Mouse (Mus musculus) CH12.LX (cell line): Measurements from ENCODE around the gene Mob3b. TPM values are rescaled to one million over a fixed set of nuclear protein-coding genes. Genes with fewer than 3 reads are reported as not detected.

Experiments used
- DNase-seq: peaks from one replicate; pipeline ENCODE4 v3.0.0-alpha.2; 2013; ENCODE audit errors: extremely low read depth
- H3K27ac ChIP-seq: 2 replicates; pipeline ENCODE4 v1.5.1; 2012; ENCODE audit warnings: low read depth, mild to moderate bottlenecking, control low read depth, moderate library complexity; ENCODE audit not compliant: insufficient read depth
- H3K27me3 ChIP-seq: replicated peaks from 2 replicates; pipeline ENCODE3; 2012; ENCODE audit warnings: inconsistent platforms
- H3K36me3 ChIP-seq, 2 experiments: replicated peaks in 1 of 2; 2 replicates each; pipeline versions ENCODE3 to v1.6.1; 2012; ENCODE audit warnings: inconsistent platforms in 1 of 2, low read length in 1 of 2, mild to moderate bottlenecking in 1 of 2, mixed read lengths in 1 of 2, moderate library complexity in 1 of 2; ENCODE audit not compliant: control insufficient read depth in 1 of 2, insufficient read depth in 1 of 2
- H3K4me1 ChIP-seq, 2 experiments: 2 replicates each; pipeline ENCODE4 v1.6.1; 2012; ENCODE audit warnings: inconsistent platforms in 1 of 2, moderate library complexity in 1 of 2; ENCODE audit not compliant: insufficient read depth in 2 of 2, control insufficient read depth in 1 of 2
- H3K4me2 ChIP-seq: 2 replicates; pipeline ENCODE4 v1.6.1; 2012; ENCODE audit warnings: low read depth, mild to moderate bottlenecking, control low read depth; ENCODE audit not compliant: poor library complexity, insufficient read depth, severe bottlenecking
- H3K4me3 ChIP-seq, 3 experiments: fragments of 150-350 bp in 1 of 3; sonication (generic) in 1 of 3; replicated peaks in 1 of 3; 2 replicates each; pipeline versions ENCODE3 to v1.5.1; 2011 to 2012; ENCODE audit warnings: low read depth in 2 of 3, low read length in 2 of 3, mild to moderate bottlenecking in 2 of 3, moderate library complexity in 2 of 3, control low read depth in 1 of 3, improper control_type of control experiment in 1 of 3, inconsistent platforms in 1 of 3, mixed read lengths in 1 of 3; ENCODE audit not compliant: poor library complexity in 1 of 3
- H3K79me2 ChIP-seq: replicated peaks from 2 replicates; pipeline ENCODE4 v1.6.1; 2012; ENCODE audit warnings: mild to moderate bottlenecking, moderate library complexity; ENCODE audit not compliant: control insufficient read depth, poor library complexity, insufficient read depth, severe bottlenecking; ENCODE audit errors: extremely low read depth
- H3K9ac ChIP-seq: 2 replicates; pipeline ENCODE4 v1.6.1; 2012; ENCODE audit warnings: low read depth, mild to moderate bottlenecking, control low read depth, moderate library complexity; ENCODE audit not compliant: insufficient read depth
- H3K9me3 ChIP-seq: replicated peaks from 2 replicates; pipeline ENCODE3; 2012; ENCODE audit warnings: low read length, inconsistent platforms, mixed read lengths
- BHLHE40 ChIP-seq: IDR thresholded peaks from 2 replicates; pipeline ENCODE4 v1.6.1; 2011; ENCODE audit warnings: mild to moderate bottlenecking, low read depth, low read length, improper control_type of control experiment
- CHD1 ChIP-seq: IDR thresholded peaks from 2 replicates; pipeline ENCODE4 v1.6.1; 2012; ENCODE audit warnings: low read depth, low read length, improper control_type of control experiment, inconsistent platforms
- CHD2 ChIP-seq: IDR thresholded peaks from 2 replicates; pipeline ENCODE4 v1.6.1; 2011; ENCODE audit warnings: low read length, improper control_type of control experiment
- E2F4 ChIP-seq: IDR thresholded peaks from 2 replicates; pipeline ENCODE4 v1.6.1; 2011; ENCODE audit warnings: low read depth, low read length, improper control_type of control experiment; ENCODE audit not compliant: insufficient replicate concordance
- EP300 ChIP-seq: IDR thresholded peaks from 2 replicates; pipeline ENCODE4 v1.6.1; 2011; ENCODE audit warnings: low read length, improper control_type of control experiment
- HCFC1 ChIP-seq: IDR thresholded peaks from 2 replicates; pipeline ENCODE4 v1.6.1; 2012; ENCODE audit warnings: low read depth, mild to moderate bottlenecking, inconsistent platforms, low read length, improper control_type of control experiment
- IRF4 ChIP-seq: IDR thresholded peaks from 2 replicates; pipeline ENCODE4 v1.6.1; 2014; ENCODE audit warnings: low read depth, mild to moderate bottlenecking, inconsistent platforms, low read length, improper control_type of control experiment
- JUN ChIP-seq: IDR thresholded peaks from 2 replicates; pipeline ENCODE4 v1.6.1; 2011; ENCODE audit warnings: low read depth, mild to moderate bottlenecking, low read length, improper control_type of control experiment, moderate library complexity; ENCODE audit not compliant: insufficient read depth
- KAT2A ChIP-seq: IDR thresholded peaks from 2 replicates; pipeline ENCODE4 v1.6.1; 2012; ENCODE audit warnings: low read length, improper control_type of control experiment, inconsistent platforms; ENCODE audit not compliant: insufficient replicate concordance
- MAFK ChIP-seq: IDR thresholded peaks from 2 replicates; pipeline ENCODE4 v1.6.1; 2011; ENCODE audit warnings: low read length, improper control_type of control experiment; ENCODE audit not compliant: insufficient replicate concordance
- MXI1 ChIP-seq: IDR thresholded peaks from 2 replicates; pipeline ENCODE4 v1.6.1; 2011; ENCODE audit warnings: mild to moderate bottlenecking, low read depth, low read length, improper control_type of control experiment
- NELFE ChIP-seq: IDR thresholded peaks from 2 replicates; pipeline ENCODE4 v1.6.1; 2011; ENCODE audit warnings: low read depth, low read length, improper control_type of control experiment
- NRF1 ChIP-seq: IDR thresholded peaks from 2 replicates; pipeline ENCODE4 v1.6.1; 2014; ENCODE audit warnings: low read depth, mild to moderate bottlenecking, inconsistent platforms, low read length, improper control_type of control experiment, moderate library complexity
- PAX5 ChIP-seq: IDR thresholded peaks from 2 replicates; pipeline ENCODE4 v1.6.1; 2012; ENCODE audit warnings: low read length, inconsistent platforms, mixed read lengths
- POLR2AphosphoS2 ChIP-seq: IDR thresholded peaks from 2 replicates; pipeline ENCODE4 v1.6.1; 2011; ENCODE audit warnings: low read depth, low read length, improper control_type of control experiment
- SMC3 ChIP-seq: IDR thresholded peaks from 2 replicates; pipeline ENCODE4 v1.6.1; 2011; ENCODE audit warnings: low read depth, low read length, improper control_type of control experiment
- TCF12 ChIP-seq: IDR thresholded peaks from 2 replicates; pipeline ENCODE4 v1.6.1; 2014; ENCODE audit warnings: low read depth, mild to moderate bottlenecking, inconsistent platforms, low read length, improper control_type of control experiment
- USF2 ChIP-seq: conservative IDR thresholded peaks from 2 replicates; pipeline ENCODE4 v1.6.1; 2011; ENCODE audit warnings: low read depth, low read length, improper control_type of control experiment
- ZKSCAN1 ChIP-seq: IDR thresholded peaks from 2 replicates; pipeline ENCODE4 v1.6.1; 2012; ENCODE audit warnings: low read depth, inconsistent platforms, low read length, improper control_type of control experiment, borderline replicate concordance
- ZMIZ1 ChIP-seq: IDR thresholded peaks from 2 replicates; pipeline ENCODE4 v1.6.1; 2012; ENCODE audit warnings: low read depth, mild to moderate bottlenecking, inconsistent platforms, low read length, improper control_type of control experiment
- ZNF384 ChIP-seq: IDR thresholded peaks from 2 replicates; pipeline ENCODE4 v1.6.1; 2012; ENCODE audit warnings: low read depth, low read length, improper control_type of control experiment, inconsistent platforms
- dilution Hi-C: fragments of 300-500 bp; cut with MboI; formaldehyde crosslinking; loops from 2 replicates; pipeline ENCODE4 v1.14.3; 2020; ENCODE audit warnings: low sequenced_read_pairs; ENCODE audit not compliant: extremely low pct_unique_long_range_greater_than_20kb, extremely low pct_ligation_motif_present
- in situ Hi-C: fragments of 300-500 bp; cut with MboI; formaldehyde crosslinking; loops from 3 replicates; pipeline ENCODE4 v1.14.3; 2019; ENCODE audit warnings: low sequenced_read_pairs, low pct_ligation_motif_present, low pct_unique_long_range_greater_than_20kb, mixed read lengths
- polyA plus RNA-seq: library from polyadenylated mRNA; unstranded; fragments of >175 nt; gene quantifications from 2 replicates; pipeline ENCODE4 v1.2.1, GENCODE M21; 2012; ENCODE audit warnings: low read depth; ENCODE audit not compliant: insufficient read length
- total RNA-seq, 2 experiments: library from RNA; depleted of rRNA; stranded (reverse); fragments of 300-350 nt in 1 of 2; fragments of >200 nt in 1 of 2; gene quantifications; 2 replicates each; pipeline ENCODE4 v1.2.3; 2012 to 2014

The Mob3b gene
- total and polyA plus RNA-seq, 3 experiments: 3.5 to 11.7 (median 11.0) TPM

GRCm38 (mm10) chr4:34981301-34982172 is 175.7 kb downstream of the Mob3b start:
- dilution Hi-C loops: no loop called here

GRCm38 (mm10) chr4:34980461-34981039 is 176.7 kb downstream of the Mob3b start:
- no peaks in the 10 kb centered on the region for H3K79me2 ChIP-seq
- no peak for DNase-seq
- in situ Hi-C loops: loop anchor here (10.0 kb wide), 1 partner anchor 174 kb away; the partner anchor contains the start of genes Ifnk and Mob3b
- no peaks in the 10 kb centered on the region for H3K27me3 ChIP-seq
- TF ChIP-seq JUN: no peak
- TF ChIP-seq HCFC1: no peak
- no peak for TF ChIP-seq NRF1
- no peak for TF ChIP-seq MAFK
- TF ChIP-seq PAX5: no peak
- TF ChIP-seq EP300: no peak
- no peak for TF ChIP-seq SMC3
- TF ChIP-seq BHLHE40: no peak
- no peak for TF ChIP-seq ZMIZ1
- TF ChIP-seq MXI1: no peak
- no peak for TF ChIP-seq TCF12
- no peak for TF ChIP-seq CHD1
- no peak for TF ChIP-seq KAT2A
- no peak for TF ChIP-seq NELFE
- no peak for TF ChIP-seq CHD2
- no peak for TF ChIP-seq E2F4
- TF ChIP-seq ZKSCAN1: no peak
- TF ChIP-seq, all 38 proteins: peak for 0
- peaks cover 2 to 9% of the 10 kb centered on the region in 2 experiments; a peak in 1 of 4 replicates for H3K4me1 ChIP-seq
- H3K36me3 ChIP-seq: peaks cover 0 to 54% of the 10 kb centered on the region in 2 experiments
- H3K9ac ChIP-seq: no peak overlapping the region
- no peak overlapping the region for H3K4me2 ChIP-seq
- H3K4me3 ChIP-seq: no peak overlapping the region
- H3K9me3 ChIP-seq: no peaks in the 10 kb centered on the region
- H3K27ac ChIP-seq: no peak overlapping the region
- dilution Hi-C loops: no loop called here

More at GRCm38 (mm10) chr4:34981301-34982172, 175.7 kb downstream of the Mob3b start:
- H3K27me3 ChIP-seq: no peaks in the 10 kb centered on the region
- in situ Hi-C loops: loop anchor here (10.0 kb wide), 1 partner anchor 173 kb away; the partner anchor contains the start of genes Ifnk and Mob3b
- no peak overlapping the region for H3K27ac ChIP-seq
- no peaks in the 10 kb centered on the region for H3K9me3 ChIP-seq
- no peak for DNase-seq
- peaks cover 2 to 17% of the 10 kb centered on the region in 2 experiments; a peak in 2 of 4 replicates for H3K4me1 ChIP-seq
- H3K79me2 ChIP-seq: no peaks in the 10 kb centered on the region
- H3K36me3 ChIP-seq: peaks cover 3 to 59% of the 10 kb centered on the region in 2 experiments
- TF ChIP-seq SMC3 (no peak), USF2 (no peak), ZNF384 (no peak), POLR2AphosphoS2 (no peak), IRF4 (no peak)
- TF ChIP-seq, all 38 proteins: peak for 0
- H3K4me3 ChIP-seq: no peak overlapping the region
- no peak overlapping the region for H3K9ac ChIP-seq
- H3K4me2 ChIP-seq: no peak overlapping the region
